Mouse (Mus musculus) kidney, adult 8-10 months (tissue): ENCODE measurements around the gene Rpl10.
A peak's percentile ranks its signal among the peaks of the same experiment; 100 is the strongest.

ENCODE experiments used
- DNase-seq, 2 experiments: peaks; one replicate each; pipeline ENCODE4 v3.0.0; 2022

Rpl10 gene

DNA sequence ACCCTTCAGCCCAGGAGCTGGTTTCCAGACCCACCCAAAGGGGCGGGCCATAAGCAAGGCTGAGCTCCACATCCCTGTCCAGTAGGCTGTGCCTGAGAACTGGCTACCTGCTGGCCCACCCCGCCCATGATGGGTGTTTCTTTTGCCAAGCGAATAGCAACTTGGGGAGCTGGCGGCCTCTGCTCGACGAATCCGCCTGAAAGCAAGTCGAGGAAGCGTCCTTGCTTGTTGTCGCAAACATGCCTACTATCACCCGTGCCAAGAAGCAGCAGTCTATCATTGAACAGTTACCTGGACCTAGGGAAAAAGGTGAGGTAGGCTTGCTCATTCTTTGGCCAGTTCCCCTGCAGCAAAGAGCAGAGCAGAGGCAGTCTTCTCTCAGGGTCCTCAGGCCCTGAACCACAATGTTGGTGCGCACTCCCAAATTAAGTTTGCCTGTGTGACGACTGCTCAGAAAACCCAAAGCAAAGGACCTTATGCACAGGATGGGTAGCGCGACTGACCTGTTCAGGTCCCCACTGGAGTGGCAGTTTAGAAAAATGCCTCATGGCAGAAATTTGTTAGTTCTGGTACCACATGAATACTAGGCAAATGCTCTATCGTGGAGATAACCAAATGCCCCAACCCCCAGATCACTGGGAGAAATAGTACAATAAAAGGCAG, 11.3 kb downstream of the Rpl10 start, which contains the start of the genes Taz and Dnase1l1:
Gene Taz (plus strand): TSS at position 181 of the 663 bp plus-strand sequence.
Gene Dnase1l1 (minus strand): TSS at position 606 of the 663 bp plus-strand sequence.
- DNase-seq = peak; percentile 88 to 94

DNA sequence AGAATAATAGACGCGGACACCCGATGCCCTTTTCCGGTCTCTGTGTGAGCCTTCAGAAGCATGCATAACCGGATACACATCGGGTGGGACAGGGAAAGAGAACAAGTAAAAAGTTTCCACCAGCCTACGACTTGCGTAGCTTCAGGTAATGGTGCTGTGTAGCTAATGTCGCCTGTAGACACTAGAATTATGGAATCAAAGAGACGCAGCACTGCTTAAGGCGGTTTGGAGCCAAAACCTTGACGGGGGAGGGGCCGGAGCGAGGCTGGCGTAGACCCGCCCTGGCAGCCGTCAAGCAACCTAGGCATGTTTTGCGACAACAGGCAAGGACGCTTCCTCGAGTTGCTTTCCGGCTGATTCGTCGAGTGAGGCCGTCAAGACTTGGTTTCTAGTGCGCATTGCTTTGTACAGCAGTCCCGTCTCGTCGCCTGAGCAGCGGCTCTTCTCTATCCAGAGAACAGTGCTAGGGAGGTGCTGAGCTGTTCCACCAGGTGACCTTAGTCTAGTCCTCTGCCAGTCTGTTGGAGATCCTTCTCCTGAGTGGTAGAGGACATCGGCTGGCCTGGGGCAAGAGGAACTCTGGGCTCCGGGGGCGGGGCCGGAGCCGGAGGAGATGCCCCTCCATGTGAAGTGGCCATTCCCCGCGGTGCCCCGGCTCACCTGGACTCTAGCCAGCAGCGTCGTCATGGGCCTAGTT, 11.9 kb downstream of the Rpl10 start:
- peak; percentile 84 to 89 for DNase-seq

DNA sequence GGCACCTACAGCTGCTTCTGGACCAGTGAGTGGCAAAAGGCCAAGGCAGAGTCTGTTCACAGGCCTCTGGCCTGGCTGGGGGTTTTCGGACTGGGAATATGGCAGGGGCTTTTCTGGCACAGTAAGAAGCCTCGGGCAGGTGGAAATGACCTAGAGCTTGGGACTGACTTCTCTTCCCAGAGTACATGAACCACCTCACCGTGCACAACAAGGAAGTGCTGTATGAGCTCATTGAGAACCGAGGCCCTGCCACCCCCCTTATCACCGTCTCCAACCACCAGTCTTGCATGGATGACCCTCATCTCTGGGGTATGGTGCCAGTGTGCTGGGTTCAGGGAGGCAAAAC, 12.5 kb downstream of the Rpl10 start:
- no peak for DNase-seq

DNA sequence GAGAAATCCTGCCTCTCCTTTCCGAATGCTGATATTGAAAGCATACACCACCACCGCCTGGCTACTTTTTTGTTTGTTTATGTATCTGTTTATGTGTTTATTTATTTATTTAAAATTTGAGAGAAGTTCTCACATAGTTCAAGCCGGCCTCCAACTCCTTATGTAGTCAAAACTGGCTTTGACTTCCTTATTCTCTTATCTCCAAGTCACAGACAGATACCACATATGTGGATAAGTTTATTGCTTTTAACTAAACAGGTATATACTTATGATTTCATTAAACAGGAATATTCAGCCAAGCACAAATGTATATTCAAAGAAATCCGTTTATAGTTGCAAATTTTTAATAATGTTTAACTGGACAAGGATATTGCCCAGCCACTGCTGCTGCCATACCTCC, 22.8 kb downstream of the Rpl10 start:
- DNase-seq = no peak

GRCm38 (mm10) chrX:74296538-74297448, 26.2 kb downstream of the Rpl10 start, which contains the start of gene Atp6ap1:
TSS of gene Atp6ap1 (plus strand) at chrX:74297097.
- DNase-seq = peak; percentile 95

DNA sequence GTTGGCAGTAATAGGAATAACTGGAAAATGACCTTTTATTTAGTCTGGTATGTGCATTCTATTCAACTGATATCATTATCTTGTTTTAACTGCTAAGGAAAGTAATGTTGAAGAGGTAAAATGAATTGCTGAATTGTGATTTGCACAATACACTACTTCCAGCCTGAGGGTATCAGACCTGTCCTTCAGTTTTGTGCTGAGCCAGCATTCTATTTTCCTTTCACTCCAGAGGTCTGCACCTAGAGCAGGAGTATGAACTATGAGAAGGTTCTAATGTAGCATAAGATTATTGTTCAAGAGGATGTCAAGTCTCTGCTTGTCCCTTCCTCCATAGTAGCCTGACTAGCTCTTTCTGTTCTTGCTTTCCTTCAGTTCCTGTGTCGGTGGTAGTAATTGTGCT, 27.7 kb downstream of the Rpl10 start:
- no peak for DNase-seq

GRCm38 (mm10) chrX:74299721-74300120, 29.1 kb downstream of the Rpl10 start:
- DNase-seq = no peak

- DNase-seq = peak; percentile 53 to 66
These were observed 34.5 kb downstream of the Rpl10 start, which contains the start of gene Gdi1 for GRCm38 (mm10) chrX:74304867-74305700. TSS of gene Gdi1 (plus strand) at chrX:74304998.

DNA sequence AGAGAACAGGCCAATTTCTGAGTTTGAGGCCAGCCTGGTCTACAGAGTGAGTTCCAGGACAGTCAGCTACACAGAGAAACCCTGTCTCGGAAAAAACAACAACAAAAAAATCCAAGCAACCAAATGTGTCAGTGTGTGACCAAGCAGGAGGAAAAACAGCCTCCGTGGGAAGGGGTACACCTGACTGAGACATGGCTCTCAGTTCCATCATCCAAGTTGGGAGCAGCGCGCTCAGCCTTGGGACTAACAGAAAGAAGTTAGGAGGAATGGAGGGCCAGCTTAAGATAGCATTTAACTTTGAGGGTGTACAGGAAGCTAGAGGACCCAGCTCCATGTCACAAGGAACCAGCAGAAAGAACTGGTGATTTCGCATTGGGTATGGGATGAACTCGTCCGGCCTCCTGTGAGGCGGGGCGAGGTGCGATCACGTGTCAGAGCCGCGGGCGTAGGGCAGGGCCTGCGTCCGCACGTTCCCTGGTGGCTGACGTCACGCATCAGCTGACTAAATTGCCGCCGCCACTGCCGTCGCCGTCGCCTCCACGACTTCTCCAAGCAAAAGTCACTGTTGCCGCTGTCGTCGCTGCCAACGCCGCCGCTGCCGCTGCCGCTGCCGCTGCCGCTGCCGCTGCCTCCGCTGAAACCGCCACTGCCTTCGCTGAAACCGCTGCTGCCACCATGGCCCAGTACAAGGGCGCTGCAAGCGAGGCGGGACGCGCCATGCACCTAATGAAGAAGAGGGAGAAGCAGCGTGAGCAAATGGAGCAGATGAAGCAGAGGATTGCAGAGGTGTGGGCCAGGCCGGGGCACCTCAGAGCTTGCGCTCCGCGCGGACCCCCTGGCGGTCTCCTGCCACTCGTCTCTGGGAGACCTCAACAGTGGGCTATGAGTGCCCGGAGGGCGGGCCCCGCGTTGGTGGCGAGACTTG, 42.2 kb downstream of the Rpl10 start, which contains the start of gene Fam50a:
Gene Fam50a (plus strand): TSS at position 494 of the 925 bp plus-strand sequence.
- DNase-seq = peak; percentile 87 to 89
